Mouse (Mus musculus) bone marrow macrophage, adult 2 months (primary cell): ENCODE measurements at regions not wholly inside any gene's neighbourhood (a gene's known extent, or its start where the extent isn't known, plus 50 kb on each side); places are given as distances from the start of the nearest gene placed in this dataset.

Source experiments
- CTCF ChIP-seq: IDR thresholded peaks from 2 replicates; pipeline ENCODE4 v1.5.1; 2012; ENCODE audit warnings: low read depth, mild to moderate bottlenecking, low read length, moderate library complexity
- POLR2A ChIP-seq: IDR thresholded peaks from 2 replicates; pipeline ENCODE4 v1.6.1; 2012; ENCODE audit warnings: mild to moderate bottlenecking, low read depth, low read length, borderline replicate concordance

DNA sequence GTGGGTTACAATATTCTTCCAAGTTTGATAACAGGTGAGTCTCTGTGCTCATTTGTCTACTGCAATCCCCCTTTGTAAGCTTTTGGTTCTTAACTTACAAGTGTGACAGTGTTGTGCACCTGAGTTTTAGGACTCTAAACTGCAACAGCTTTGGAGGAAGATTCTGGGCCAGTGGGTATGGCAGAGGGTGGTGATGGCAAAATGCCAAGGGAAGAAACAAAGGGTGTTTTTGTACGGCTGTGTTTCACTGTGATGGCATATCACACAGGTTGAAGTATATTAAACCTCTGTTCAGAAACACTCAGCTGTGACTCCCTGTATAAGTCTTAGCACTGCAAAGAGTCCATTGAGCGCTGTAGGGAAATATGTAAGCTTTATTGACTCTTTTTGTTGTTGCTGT is 140.7 kb downstream of the Dad1 start:
- no peak for TF ChIP-seq CTCF
- TF ChIP-seq POLR2A, result no peak
